In genomic region chr1:40768606-40769005, GRCm38 (mm10) we compare ENCODE assay signal across 9 mouse cellular contexts. TPM values are rescaled to one million over a fixed set of nuclear protein-coding genes. Genes with fewer than 3 reads are reported as not detected.
A peak's percentile ranks its signal among the peaks of the same experiment; 100 is the strongest.
DNase-seq lines count a peak whose midpoint lies in the region; ATAC-seq lines count a peak whose summit lies in the region.
"Had no signal": no experiment of that assay in that cellular context is flagged by ENCODE, and none has a peak within 500 bp of the region (broad histone marks: within the 10 kb centered on the region; RNA-seq: fewer than 3 reads in every experiment).

No protein-coding gene starts in this region.

- no peak overlapping the region for H3K4me3 ChIP-seq in kidney, embryonic 14.5 days (ENCODE audit: low read length)

- H3K36me3 ChIP-seq in kidney, embryonic 14.5 days (ENCODE audit: control insufficient read depth, insufficient read depth, low read length) = no peaks in the 10 kb centered on the region

- no peak for ATAC-seq in kidney, embryonic 14.5 days (ENCODE audit: low FRiP score, low TSS enrichment)
- ATAC-seq in megakaryocyte, adult 5-6 weeks (ENCODE audit: poor library complexity, severe bottlenecking) = peak; percentile 67; the same call in 1 of the 2 replicates

- no peak overlapping the region for H3K27ac ChIP-seq in kidney, embryonic 14.5 days (ENCODE audit: low read depth, low read length)
- H3K27ac ChIP-seq: macrophage had no signal

- H3K27me3 ChIP-seq in kidney, embryonic 14.5 days (ENCODE audit: control insufficient read depth, insufficient read depth, low read length) = no peaks in the 10 kb centered on the region

- DNase-seq in kidney, adult 18-20 months = peak; percentile 76
- DNase-seq in ES-CJ7 (ENCODE audit: low read depth, low spot score) (peak; percentile 80), adipocyte (ENCODE audit: low spot score) (no peak)
- DNase-seq in adrenal gland, postnatal 36 days = peak; percentile 44 to 51
- peak; percentile 14 to 60 for DNase-seq in frontal cortex, adult 2 months (ENCODE audit: extremely low spot score in 1 of 2, low spot score in 1 of 2)
- peak; percentile 79 to 82 for DNase-seq in kidney, postnatal 4 days

- no peaks in the 10 kb centered on the region for H3K4me1 ChIP-seq in kidney, embryonic 14.5 days (ENCODE audit: control insufficient read depth, insufficient read depth, low read length)

- H3K9me3 ChIP-seq in kidney, embryonic 14.5 days (ENCODE audit: control insufficient read depth, low read length) = no peaks in the 10 kb centered on the region

- no peak overlapping the region for H3K4me2 ChIP-seq in kidney, embryonic 14.5 days (replicated peaks; ENCODE audit: low read depth, low read length)

- no peak overlapping the region for H3K9ac ChIP-seq in kidney, embryonic 14.5 days (ENCODE audit: low read depth, low read length)

- 36% methylated on average over 6 of the region's 6 CpGs for WGBS in kidney, embryonic 14.5 days

RNA-seq across cellular contexts. Expression of gene Mfsd9, which starts 21.9 kb away (rescaled TPM):
- polyA plus RNA-seq in kidney, embryonic 14.5 days (2014; fragmentation: Nextera tagmentation; extraction: Ambion mirVana) = 2.4 and 4.5 TPM in 2 replicates
- 1 to 10 TPM; 1.8 to 3.9 TPM for total RNA-seq in adrenal gland, postnatal 36 days (2021)
- 2.9 and 3.0 TPM in 2 replicates for polyA plus RNA-seq in frontal cortex, adult 2 months (2012; rRNA removed)
- 2.3 and 2.4 TPM in 2 replicates for total RNA-seq in megakaryocyte, adult 5-6 weeks (2015)
- 1.8 and 2.4 TPM in 2 replicates for total RNA-seq in megakaryocyte, adult 5-6 weeks (2017)

RNA-seq across cellular contexts. Expression of gene Tmem182, which starts 36.8 kb away (rescaled TPM):
- 0.50 TPM in 1 of 2 replicates, not detected in the other for polyA plus RNA-seq in kidney, embryonic 14.5 days (2014; fragmentation: Nextera tagmentation; extraction: Ambion mirVana)
- 1 to 10 TPM in 1 of 2 experiments, under 1 TPM in 1; 0.95 to 3.6 TPM for total RNA-seq in adrenal gland, postnatal 36 days (2021)
- polyA plus RNA-seq in frontal cortex, adult 2 months (2012; rRNA removed) = 0.64 and 0.84 TPM in 2 replicates
- not detected in 2 replicates for total RNA-seq in megakaryocyte, adult 5-6 weeks (2015)
- not detected in 2 replicates for total RNA-seq in megakaryocyte, adult 5-6 weeks (2017)
- polyA plus RNA-seq: macrophage had no signal
